Mouse (Mus musculus): ENCODE results near the gene Sp1. TPM values are rescaled to one million over a fixed set of nuclear protein-coding genes. Genes with fewer than 3 reads are reported as not detected.

Sp1 gene
- polyA plus RNA-seq, 1 experiment = 13.8 TPM

DNA sequence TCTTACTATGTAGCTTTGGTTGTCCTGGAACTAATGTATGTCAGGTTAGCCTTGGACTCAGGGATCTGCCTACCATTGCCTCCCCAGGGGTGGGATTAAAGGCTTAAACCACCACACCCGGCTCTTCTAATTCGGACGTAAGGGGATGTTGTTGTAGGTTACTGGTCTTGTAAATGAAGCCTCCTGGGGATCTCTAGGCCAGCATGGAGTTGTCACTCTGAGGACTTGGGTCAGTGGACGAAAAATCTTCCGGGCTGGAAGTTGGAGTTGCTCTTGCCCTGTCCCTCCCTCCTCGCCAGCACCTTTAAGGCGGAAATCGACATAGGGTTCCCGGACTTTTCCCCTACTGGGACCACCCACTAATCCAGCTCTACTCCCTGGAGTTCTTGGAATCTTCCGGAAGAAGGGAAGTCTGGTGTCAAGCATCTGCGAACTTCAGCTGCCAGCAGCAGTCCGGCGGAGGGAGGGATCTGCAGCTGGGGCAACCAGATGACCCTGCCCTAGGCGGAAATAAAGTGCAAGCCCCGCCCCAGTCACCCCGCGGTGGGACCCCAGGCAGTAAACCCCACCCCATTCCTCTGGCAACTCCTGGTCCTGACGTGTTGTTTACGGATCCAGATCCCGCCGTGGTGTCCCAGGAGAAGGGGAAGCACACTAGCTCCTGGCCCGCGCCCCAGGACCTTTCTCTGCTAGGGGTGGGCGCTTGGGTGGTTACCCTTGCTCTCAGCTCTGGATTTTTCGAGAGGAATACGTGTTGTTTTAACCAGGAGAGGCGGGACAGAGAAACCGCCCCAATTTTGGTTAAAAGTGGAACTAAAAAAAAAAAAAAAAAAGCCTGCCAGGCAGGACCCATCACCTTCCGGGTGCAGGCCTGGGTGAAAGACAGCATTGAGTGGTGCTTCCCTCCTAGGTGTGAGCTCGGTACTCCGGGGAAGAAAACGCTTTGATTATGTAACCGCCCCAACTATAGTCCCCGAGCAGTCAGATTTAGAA lies 6.4 kb upstream of the Sp1 start:
- peak overlapping the region; percentile 96 for H3K27ac ChIP-seq (ENCODE audit: insufficient read depth, low read depth, low read length)
- peak overlapping the region; percentile 72 for H3K4me3 ChIP-seq (ENCODE audit: low read depth, low read length)
- H3K4me1 ChIP-seq (ENCODE audit: control insufficient read depth, insufficient read depth, insufficient read length, low read length) = peaks cover 12% of the 10 kb centered on the region
- 1% methylated on average over 34 of the region's 34 CpGs for WGBS
- TF ChIP-seq POLR2A (IDR thresholded peaks at IDR 0.05; ENCODE audit: low read depth, low read length) = peak; percentile 85
- TF ChIP-seq CTCF (IDR thresholded peaks at IDR 0.05; ENCODE audit: extremely low read depth, insufficient read length, insufficient replicate concordance, low read depth, low read length) = peak; percentile 26; the same call in 1 of the 2 replicates
- no peaks in the 10 kb centered on the region for H3K36me3 ChIP-seq (ENCODE audit: control insufficient read depth, insufficient read depth, low read length)
- no peaks in the 10 kb centered on the region for H3K27me3 ChIP-seq (ENCODE audit: control insufficient read depth, insufficient read depth, low read length)

DNA sequence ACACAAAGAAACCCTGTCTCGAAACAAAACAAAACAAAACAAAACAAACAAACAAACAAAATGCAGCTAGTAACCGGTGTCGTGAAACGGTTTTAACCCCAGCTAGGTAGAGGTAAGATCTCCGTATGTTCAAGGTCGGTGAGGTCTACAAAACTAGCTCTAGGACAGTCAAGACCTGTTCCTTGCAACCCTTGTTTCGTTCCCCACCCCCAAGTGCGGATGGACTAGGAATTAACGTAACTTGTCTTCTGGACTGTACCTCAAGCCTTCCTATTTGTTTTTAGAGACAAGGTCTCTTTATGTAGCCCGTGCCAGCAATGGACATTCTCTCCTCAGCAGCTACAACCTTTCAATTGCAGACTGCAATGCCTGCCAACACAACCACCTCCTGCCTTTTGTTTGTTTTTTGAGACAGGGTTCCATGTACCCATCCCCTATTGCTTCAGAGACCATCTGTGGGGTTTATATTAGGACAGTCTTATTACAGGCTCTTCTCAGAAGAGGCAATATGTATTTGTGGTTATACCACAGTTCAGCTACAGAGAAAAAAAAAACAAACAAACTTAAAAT lies 5.4 kb upstream of the Sp1 start:
- H3K36me3 ChIP-seq (ENCODE audit: control insufficient read depth, insufficient read depth, low read length) = no peaks in the 10 kb centered on the region
- peaks cover 10% of the 10 kb centered on the region; the same call in 1 of the 2 replicates for H3K4me1 ChIP-seq (ENCODE audit: control insufficient read depth, insufficient read depth, insufficient read length, low read length)
- TF ChIP-seq POLR2A (IDR thresholded peaks at IDR 0.05; ENCODE audit: low read depth, low read length) (no peak), CTCF (IDR thresholded peaks at IDR 0.05; ENCODE audit: extremely low read depth, insufficient read length, insufficient replicate concordance, low read depth, low read length) (no peak)
- H3K27me3 ChIP-seq (ENCODE audit: control insufficient read depth, insufficient read depth, low read length) = no peaks in the 10 kb centered on the region
- WGBS = 82% methylated on average over 10 of the region's 10 CpGs
- H3K4me3 ChIP-seq (ENCODE audit: low read depth, low read length) = no peak overlapping the region
- H3K27ac ChIP-seq (ENCODE audit: insufficient read depth, low read depth, low read length) = peak overlapping the region; percentile 96

DNA sequence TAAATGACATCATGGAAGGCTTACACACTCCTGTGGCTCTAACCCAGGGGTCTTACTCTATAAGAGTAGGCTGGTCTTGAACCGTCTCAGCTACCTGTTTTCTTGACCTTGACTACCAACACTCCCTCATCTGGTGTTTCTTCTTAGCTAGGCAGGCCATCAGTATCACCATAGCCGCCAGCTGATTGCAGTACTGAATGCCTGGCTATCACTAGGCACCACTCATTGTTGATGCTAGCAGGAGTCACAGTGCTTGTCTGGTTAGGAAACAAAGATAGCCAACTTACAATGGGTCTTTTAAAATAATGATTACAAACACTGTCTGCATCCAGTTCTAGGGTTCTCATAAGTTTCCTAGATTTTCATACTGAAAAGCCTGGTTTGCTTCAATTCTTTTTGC lies 4.7 kb upstream of the Sp1 start:
- WGBS = 96% methylated on average over 2 of the region's 2 CpGs
- Histone ChIP-seq H3K36me3 (ENCODE audit: control insufficient read depth, insufficient read depth, low read length) (no peaks in the 10 kb centered on the region), H3K4me1 (ENCODE audit: control insufficient read depth, insufficient read depth, insufficient read length, low read length) (peaks cover 7% of the 10 kb centered on the region; the same call in 1 of the 2 replicates), H3K27me3 (ENCODE audit: control insufficient read depth, insufficient read depth, low read length) (no peaks in the 10 kb centered on the region), H3K4me3 (ENCODE audit: low read depth, low read length) (no peak overlapping the region), H3K27ac (ENCODE audit: insufficient read depth, low read depth, low read length) (no peak overlapping the region)
- TF ChIP-seq CTCF (IDR thresholded peaks at IDR 0.05; ENCODE audit: extremely low read depth, insufficient read length, insufficient replicate concordance, low read depth, low read length) (no peak), POLR2A (IDR thresholded peaks at IDR 0.05; ENCODE audit: low read depth, low read length) (no peak)

DNA sequence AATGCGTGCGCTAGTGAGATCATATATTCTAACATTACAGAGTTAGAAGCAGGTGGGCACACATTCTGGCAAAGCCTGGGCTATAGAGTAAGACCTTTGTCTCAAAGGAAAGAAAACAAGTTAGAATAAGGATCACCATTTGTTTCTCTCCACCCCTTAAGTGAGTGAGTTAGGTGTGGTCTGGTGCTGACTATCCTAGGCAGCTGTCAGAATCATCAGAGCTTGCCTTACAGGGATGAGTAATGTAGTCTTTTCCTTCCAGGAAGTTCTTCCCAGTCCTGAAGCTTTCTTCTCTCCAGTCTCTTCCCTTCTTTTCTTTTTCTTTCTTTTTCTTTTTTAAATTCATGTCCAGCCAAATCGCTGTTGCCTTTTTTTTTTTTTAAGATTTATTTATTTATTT lies 3.7 kb upstream of the Sp1 start:
- H3K4me3 ChIP-seq (ENCODE audit: low read depth, low read length) = no peak overlapping the region
- TF ChIP-seq CTCF (IDR thresholded peaks at IDR 0.05; ENCODE audit: extremely low read depth, insufficient read length, insufficient replicate concordance, low read depth, low read length) = no peak
- no peak for TF ChIP-seq POLR2A (IDR thresholded peaks at IDR 0.05; ENCODE audit: low read depth, low read length)
- no peaks in the 10 kb centered on the region for H3K36me3 ChIP-seq (ENCODE audit: control insufficient read depth, insufficient read depth, low read length)
- WGBS = 95% methylated on average over 3 of the region's 3 CpGs
- H3K27me3 ChIP-seq (ENCODE audit: control insufficient read depth, insufficient read depth, low read length) = no peaks in the 10 kb centered on the region
- H3K4me1 ChIP-seq (ENCODE audit: control insufficient read depth, insufficient read depth, insufficient read length, low read length) = peaks cover 3% of the 10 kb centered on the region; the same call in 1 of the 2 replicates
- H3K27ac ChIP-seq (ENCODE audit: insufficient read depth, low read depth, low read length) = no peak overlapping the region

DNA sequence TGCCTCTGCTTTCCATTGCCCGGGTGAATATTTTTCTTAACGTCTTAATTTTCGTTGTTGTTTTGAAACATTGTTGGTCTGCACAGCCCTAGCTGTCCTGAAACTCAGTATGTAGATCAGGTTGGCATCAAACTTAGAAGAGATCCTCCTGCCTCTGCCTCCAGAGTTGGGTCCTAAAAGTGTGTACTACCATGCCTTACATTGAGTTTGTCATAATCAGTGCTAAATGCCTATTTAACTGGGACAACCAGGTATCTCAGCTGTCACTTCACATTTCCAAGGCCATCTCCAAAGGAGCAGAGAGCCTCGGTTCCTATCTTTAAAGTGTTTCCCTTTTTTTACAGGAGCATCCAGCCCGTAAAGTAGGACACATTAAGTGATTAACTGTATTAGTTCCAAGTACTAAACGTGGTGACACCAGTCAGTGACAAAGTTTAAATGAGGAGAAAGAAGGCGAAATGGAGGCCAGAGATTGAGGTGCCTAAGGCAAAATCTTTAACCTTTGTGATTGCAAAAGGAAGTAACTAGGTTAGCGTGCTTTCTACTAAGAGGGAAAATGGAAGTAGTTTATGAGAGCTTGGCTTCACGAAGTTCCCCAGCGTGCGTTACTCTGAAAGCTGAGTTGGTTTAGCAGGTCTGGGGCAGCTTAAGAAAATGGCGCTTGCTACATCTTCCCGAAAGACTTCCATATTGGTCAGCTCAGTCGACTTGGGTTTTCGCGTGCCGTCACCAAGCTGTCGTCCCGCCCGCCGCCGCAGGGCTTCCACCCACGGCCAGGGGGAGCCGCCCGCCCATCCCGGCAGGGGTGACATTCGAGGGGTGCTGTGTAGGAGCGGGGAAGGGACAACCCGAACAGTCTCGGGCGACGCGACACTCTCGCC lies 1.1 kb upstream of the Sp1 start:
- Histone ChIP-seq H3K4me3 (ENCODE audit: low read depth, low read length) (peak overlapping the region; percentile 65), H3K27me3 (ENCODE audit: control insufficient read depth, insufficient read depth, low read length) (no peaks in the 10 kb centered on the region), H3K36me3 (ENCODE audit: control insufficient read depth, insufficient read depth, low read length) (peaks cover 18% of the 10 kb centered on the region), H3K4me1 (ENCODE audit: control insufficient read depth, insufficient read depth, insufficient read length, low read length) (peaks cover 15% of the 10 kb centered on the region), H3K27ac (ENCODE audit: insufficient read depth, low read depth, low read length) (peak overlapping the region; percentile 99)
- 13% methylated on average over 34 of the region's 34 CpGs for WGBS
- TF ChIP-seq POLR2A (IDR thresholded peaks at IDR 0.05; ENCODE audit: low read depth, low read length) (no peak; the same call in 1 of the 2 replicates), CTCF (IDR thresholded peaks at IDR 0.05; ENCODE audit: extremely low read depth, insufficient read length, insufficient replicate concordance, low read depth, low read length) (peak; percentile 58; the same call in 1 of the 2 replicates)

DNA sequence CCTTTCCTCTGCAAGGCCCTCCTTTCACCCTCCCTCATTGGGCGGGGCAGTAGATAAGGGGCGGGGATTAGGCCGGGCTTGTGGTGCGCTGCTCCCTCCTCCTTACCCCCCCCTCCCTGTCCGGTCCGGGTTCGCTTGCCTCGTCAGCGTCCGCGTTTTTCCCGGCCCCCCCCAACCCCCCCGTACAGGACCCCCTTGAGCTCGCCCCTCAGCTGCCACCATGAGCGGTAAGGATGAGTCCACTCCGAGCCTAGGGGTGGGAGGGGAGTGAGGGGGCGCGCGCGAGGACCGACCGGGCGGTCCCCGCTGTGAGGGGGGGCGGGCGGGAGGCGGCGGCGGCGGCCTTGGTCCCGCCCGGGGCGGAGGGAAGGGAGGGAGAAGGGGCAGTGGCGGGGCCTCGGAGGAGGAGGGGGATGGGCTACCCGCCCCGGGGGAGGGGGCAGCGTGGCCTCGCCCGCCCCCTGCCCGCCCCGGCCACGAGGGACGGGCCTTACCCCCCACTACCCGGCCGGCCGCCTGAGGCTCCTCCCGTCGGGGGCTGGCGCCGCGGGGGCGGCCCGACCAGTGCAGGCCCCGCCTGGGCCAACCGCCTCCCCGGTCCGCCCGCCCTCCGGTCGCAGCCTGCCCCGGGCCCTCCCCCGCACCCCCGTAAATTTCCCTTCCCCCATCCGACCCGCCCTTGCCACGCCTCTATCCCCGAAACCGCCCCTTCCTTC lies 411 bp downstream of the Sp1 start:
- TF ChIP-seq POLR2A (IDR thresholded peaks at IDR 0.05; ENCODE audit: low read depth, low read length) (peak; percentile 29; the same call in 1 of the 2 replicates), CTCF (IDR thresholded peaks at IDR 0.05; ENCODE audit: extremely low read depth, insufficient read length, insufficient replicate concordance, low read depth, low read length) (no peak)
- Histone ChIP-seq H3K36me3 (ENCODE audit: control insufficient read depth, insufficient read depth, low read length) (peaks cover 23% of the 10 kb centered on the region), H3K27ac (ENCODE audit: insufficient read depth, low read depth, low read length) (0 out of 2 replicates have a peak overlapping the region, but pooled peaks have one; percentile 20), H3K4me3 (ENCODE audit: low read depth, low read length) (peak overlapping the region; percentile 62), H3K27me3 (ENCODE audit: control insufficient read depth, insufficient read depth, low read length) (no peaks in the 10 kb centered on the region), H3K4me1 (ENCODE audit: control insufficient read depth, insufficient read depth, insufficient read length, low read length) (peaks cover 19% of the 10 kb centered on the region)
- 2% methylated on average over 41 of the region's 69 CpGs for WGBS
